Mouse (Mus musculus) left cerebral cortex, adult 2 months (tissue): ENCODE measurements around the gene Ryk. TPM values are rescaled to one million over a fixed set of nuclear protein-coding genes. Genes with fewer than 3 reads are reported as not detected.

ENCODE experiments used
- DNase-seq, 2 experiments: peaks; one replicate each; pipeline ENCODE4 v3.0.0; 2021 to 2022; ENCODE audit warnings: low spot score in 2 of 2, mixed read lengths in 1 of 2; ENCODE audit errors: extremely low spot score in 1 of 2
- H3K27ac ChIP-seq: fragments of 200-600 bp; 2 replicates; pipeline ENCODE4 v1.8.1; 2022
- H3K4me3 ChIP-seq: fragments of 200-600 bp; 2 replicates; pipeline ENCODE4 v1.8.1; 2022
- CTCF ChIP-seq: fragments of 200-600 bp; IDR thresholded peaks from 2 replicates; pipeline ENCODE4 v1.8.1; 2022; ENCODE audit warnings: antibody characterized with exemption, mild to moderate bottlenecking, moderate library complexity
- intact Hi-C: fragments of 180-260 bp; cut with DNase I; formaldehyde crosslinking; loops from one replicate; pipeline ENCODE4 v1.15.1; 2025
- total RNA-seq, 2 experiments: library from RNA; stranded (reverse); gene quantifications; 2 replicates each; pipeline ENCODE4 v1.2.3; 2021

The Ryk gene
- total RNA-seq, 2 experiments from 2014 or later: 35.4 to 42.5 TPM

GRCm38 (mm10) chr9:102836279-102836678, 1.6 kb downstream of the Ryk start:
- no peak for DNase-seq
- TF ChIP-seq CTCF: no peak
- Histone ChIP-seq H3K4me3 (peak overlapping the region; percentile 72), H3K27ac (no peak overlapping the region; the same call in 1 of the 2 replicates)
- intact Hi-C loops: no loop called here

- intact Hi-C loops: no loop called here
- no peak for DNase-seq
- TF ChIP-seq CTCF: no peak
- Histone ChIP-seq H3K4me3 (no peak overlapping the region), H3K27ac (no peak overlapping the region)
Observed at GRCm38 (mm10) chr9:102840792-102841778, 6.4 kb downstream of the Ryk start.

- Histone ChIP-seq H3K4me3 (no peak overlapping the region), H3K27ac (no peak overlapping the region; the same call in 1 of the 2 replicates)
- TF ChIP-seq CTCF: no peak
- no peak for DNase-seq
- intact Hi-C loops: no loop called here
Observed at GRCm38 (mm10) chr9:102841832-102842231, 7.1 kb downstream of the Ryk start.

GRCm38 (mm10) chr9:102842498-102842897, 7.8 kb downstream of the Ryk start:
- no peak for DNase-seq
- intact Hi-C loops: no loop called here
- no peak for TF ChIP-seq CTCF
- Histone ChIP-seq H3K4me3 (no peak overlapping the region), H3K27ac (no peak overlapping the region; the same call in 1 of the 2 replicates)

GRCm38 (mm10) chr9:102843577-102843976, 8.9 kb downstream of the Ryk start:
- H3K27ac ChIP-seq: no peak overlapping the region
- intact Hi-C loops: no loop called here
- no peak for TF ChIP-seq CTCF
- no peak overlapping the region for H3K4me3 ChIP-seq
- DNase-seq: no peak

GRCm38 (mm10) chr9:102845851-102846250, 11.1 kb downstream of the Ryk start:
- no peak for TF ChIP-seq CTCF
- DNase-seq: no peak
- H3K27ac ChIP-seq: no peak overlapping the region
- H3K4me3 ChIP-seq: no peak overlapping the region
- intact Hi-C loops: no loop called here

- no peak overlapping the region for H3K27ac ChIP-seq
- H3K4me3 ChIP-seq: no peak overlapping the region
- DNase-seq: no peak
- TF ChIP-seq CTCF: no peak
- intact Hi-C loops: no loop called here
Observed at GRCm38 (mm10) chr9:102846348-102846747, 11.6 kb downstream of the Ryk start.

- TF ChIP-seq CTCF: no peak
- Histone ChIP-seq H3K4me3 (no peak overlapping the region), H3K27ac (no peak overlapping the region)
- DNase-seq: no peak
- intact Hi-C loops: no loop called here
Observed at GRCm38 (mm10) chr9:102852076-102853022, 17.6 kb downstream of the Ryk start.

- no peak for TF ChIP-seq CTCF
- DNase-seq: no peak
- H3K27ac ChIP-seq: no peak overlapping the region
- no peak overlapping the region for H3K4me3 ChIP-seq
- intact Hi-C loops: no loop called here
Observed at GRCm38 (mm10) chr9:102857856-102858255, 23.1 kb downstream of the Ryk start.

- DNase-seq: no peak
- no peak overlapping the region for H3K4me3 ChIP-seq
- TF ChIP-seq CTCF: no peak
- intact Hi-C loops: no loop called here
- H3K27ac ChIP-seq: no peak overlapping the region
Observed at GRCm38 (mm10) chr9:102858283-102858682, 23.6 kb downstream of the Ryk start.

- DNase-seq: no peak
- no peak for TF ChIP-seq CTCF
Observed at GRCm38 (mm10) chr9:102859399-102859798, 24.7 kb downstream of the Ryk start.

GRCm38 (mm10) chr9:102859963-102860362, 25.2 kb downstream of the Ryk start:
- intact Hi-C loops: no loop called here
- Histone ChIP-seq H3K4me3 (no peak overlapping the region), H3K27ac (no peak overlapping the region)
- no peak for DNase-seq
- no peak for TF ChIP-seq CTCF

More at GRCm38 (mm10) chr9:102859399-102859798, 24.7 kb downstream of the Ryk start:
- H3K4me3 ChIP-seq: no peak overlapping the region
- intact Hi-C loops: no loop called here
- no peak overlapping the region for H3K27ac ChIP-seq
